Mouse (Mus musculus): ENCODE data around the gene Ccl6.
"Not testable (repeated sequence)": the region's sequence is repeated elsewhere in the genome, so short reads cannot be mapped to it uniquely, and the experiment has no call there.

- TF ChIP-seq POLR2A (IDR thresholded peaks at IDR 0.05; ENCODE audit: control insufficient read depth, extremely low read depth, insufficient read depth, low read length, poor library complexity); CTCF (IDR thresholded peaks at IDR 0.05; ENCODE audit: borderline replicate concordance, control insufficient read depth, extremely low read depth, insufficient read depth, low read length, poor library complexity): not testable (repeated sequence)
These were observed 41.9 kb downstream of the Ccl6 start for GRCm38 (mm10) chr11:83551037-83551436.
